Mouse (Mus musculus) heart, embryonic 14.5 days (tissue): ENCODE results near the gene Cfap97d1. TPM values are rescaled to one million over a fixed set of nuclear protein-coding genes. Genes with fewer than 3 reads are reported as not detected.

Experiments
- ATAC-seq: fragments of 200-750 bp; cut with Nextera tagmentation; 2 replicates; pipeline ENCODE4 v1.8.0; 2017; ENCODE audit warnings: low read depth, moderate TSS enrichment; ENCODE audit not compliant: insufficient number of reproducible peaks, insufficient read depth, low FRiP score
- H3K27ac ChIP-seq, 2 experiments: fragments of 200-500 bp in 1 of 2; fragments of 300-500 bp in 1 of 2; sonication (generic) in 1 of 2; replicated peaks in 1 of 2; 2 replicates each; pipeline ENCODE4 v1.5.1; 2012 to 2014; ENCODE audit warnings: low read depth in 2 of 2, low read length in 2 of 2, control low read depth in 1 of 2, mild to moderate bottlenecking in 1 of 2, mixed read lengths in 1 of 2; ENCODE audit not compliant: control insufficient read depth in 1 of 2, insufficient read depth in 1 of 2
- H3K27me3 ChIP-seq: fragments of 300-500 bp; sonication (generic); 2 replicates; pipeline ENCODE4 v1.6.1; 2014; ENCODE audit warnings: mild to moderate bottlenecking, low read length, control low read depth; ENCODE audit not compliant: control insufficient read depth, insufficient read depth
- H3K36me3 ChIP-seq: fragments of 300-500 bp; sonication (generic); 2 replicates; pipeline ENCODE4 v1.6.1; 2014; ENCODE audit warnings: mild to moderate bottlenecking, control low read depth, low read length, mixed read lengths; ENCODE audit not compliant: control insufficient read depth, insufficient read depth
- H3K4me1 ChIP-seq, 2 experiments: fragments of 200-500 bp in 1 of 2; fragments of 300-500 bp in 1 of 2; sonication (generic) in 1 of 2; 2 replicates each; pipeline ENCODE4 v1.6.1; 2012 to 2014; ENCODE audit warnings: low read length in 2 of 2, control low read depth in 1 of 2, mixed read lengths in 1 of 2; ENCODE audit not compliant: control insufficient read depth in 2 of 2, insufficient read depth in 2 of 2
- H3K4me2 ChIP-seq: fragments of 300-500 bp; sonication (generic); 2 replicates; pipeline ENCODE4 v1.6.1; 2014; ENCODE audit warnings: mild to moderate bottlenecking, low read length
- H3K4me3 ChIP-seq, 2 experiments: fragments of 200-500 bp in 1 of 2; fragments of 300-500 bp in 1 of 2; sonication (generic) in 1 of 2; 2 replicates each; pipeline ENCODE4 v1.5.1; 2012 to 2014; ENCODE audit warnings: low read length in 2 of 2, mild to moderate bottlenecking in 2 of 2, control low read depth in 1 of 2, low read depth in 1 of 2, moderate library complexity in 1 of 2; ENCODE audit not compliant: control insufficient read depth in 1 of 2, insufficient read depth in 1 of 2
- H3K9ac ChIP-seq: fragments of 300-500 bp; sonication (generic); 2 replicates; pipeline ENCODE4 v1.6.1; 2014; ENCODE audit warnings: mild to moderate bottlenecking, low read length
- H3K9me3 ChIP-seq: fragments of 300-500 bp; sonication (generic); 2 replicates; pipeline ENCODE4 v1.6.1; 2016; ENCODE audit warnings: low read length, control low read depth; ENCODE audit not compliant: control insufficient read depth
- WGBS: fragments of 180-500 bp; shearing (Covaris S2); extraction: QIAGEN DNeasy Blood & Tissue Kit; methylation state at CpG from one replicate; pipeline ENCODE4 v1.1.7; 2014; 5-methylcytosine and 5-hydroxymethylcytosine counted together
- polyA plus RNA-seq: library from polyadenylated mRNA; unstranded; fragments of >200 nt; fragmentation: Nextera tagmentation; extraction: Ambion mirVana; gene quantifications from 2 replicates; pipeline ENCODE4 v1.2.1, GENCODE M21; 2014

Cfap97d1 gene
- polyA plus RNA-seq, 1 experiment from 2014 or later, result not detected

DNA sequence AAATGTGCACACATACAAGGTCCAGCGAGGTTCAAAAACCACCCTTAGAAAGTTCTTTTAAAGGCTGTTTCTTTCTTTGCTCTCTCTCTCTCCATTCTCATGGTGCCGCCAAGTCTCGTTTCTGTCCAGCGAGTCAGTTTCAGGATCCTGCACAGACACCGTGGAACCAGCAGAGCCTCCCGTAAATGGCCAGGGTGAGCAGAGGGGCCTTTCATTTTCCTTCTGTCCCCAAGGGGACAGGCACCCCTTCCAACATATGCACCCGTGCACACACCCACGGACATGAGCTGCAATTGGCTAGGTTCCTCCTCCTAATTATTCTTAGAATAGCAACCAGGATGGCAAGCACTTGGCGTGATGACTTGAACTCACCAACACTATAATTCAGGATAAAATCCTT lies 10.6 kb upstream of the Cfap97d1 start:
- peaks cover 65% of the 10 kb centered on the region for H3K36me3 ChIP-seq
- H3K27ac ChIP-seq, result no peak overlapping the region
- no peak overlapping the region for H3K4me3 ChIP-seq
- H3K9me3 ChIP-seq, result peaks cover 3% of the 10 kb centered on the region; the same call in 1 of the 2 replicates
- ATAC-seq, result no peak
- peaks cover 2 to 4% of the 10 kb centered on the region in 2 experiments; a peak in 3 of 4 replicates for H3K4me1 ChIP-seq
- H3K9ac ChIP-seq, result no peak overlapping the region
- WGBS, result 85% methylated on average over 9 of the region's 9 CpGs
- H3K27me3 ChIP-seq, result no peaks in the 10 kb centered on the region
- no peak overlapping the region for H3K4me2 ChIP-seq

- Histone ChIP-seq H3K27ac (no peak overlapping the region), H3K4me2 (no peak overlapping the region), H3K9me3 (peaks cover 3% of the 10 kb centered on the region; the same call in 1 of the 2 replicates), H3K4me3 (no peak overlapping the region), H3K9ac (no peak overlapping the region), H3K27me3 (no peaks in the 10 kb centered on the region), H3K4me1 (0 out of 4 replicates have a peak, but pooled peaks cover 0 to 2% of the 10 kb centered on the region in 2 experiments), H3K36me3 (peaks cover 72% of the 10 kb centered on the region)
- 57% methylated on average over 6 of the region's 6 CpGs for WGBS
- no peak for ATAC-seq
Measured at GRCm38 (mm10) chr11:101974181-101974580, 9.9 kb upstream of the Cfap97d1 start.

GRCm38 (mm10) chr11:101974923-101975322 lies 9.2 kb upstream of the Cfap97d1 start:
- H3K36me3 ChIP-seq, result peaks cover 79% of the 10 kb centered on the region

DNA sequence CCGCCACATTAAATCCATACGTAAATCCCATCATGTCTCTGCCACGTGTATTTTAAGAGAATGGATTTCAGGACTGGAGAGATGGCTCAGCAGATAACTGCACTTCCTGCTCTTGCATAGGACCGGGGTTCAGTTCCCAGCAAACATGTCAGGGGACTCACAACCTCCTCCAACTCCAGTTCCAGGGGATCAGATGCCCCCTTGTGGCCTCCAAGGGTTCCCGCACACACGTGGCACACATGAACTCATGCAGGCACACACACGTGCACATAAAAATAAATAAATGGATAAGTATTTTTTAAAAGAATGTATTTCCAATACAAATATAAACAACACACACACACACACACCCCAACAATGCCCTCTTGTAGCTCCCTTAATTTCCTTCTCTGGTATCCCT lies 7.1 kb upstream of the Cfap97d1 start:
- Histone ChIP-seq H3K4me1 (peaks cover 5 to 6% of the 10 kb centered on the region in 2 experiments; a peak in 3 of 4 replicates), H3K27ac (no peak overlapping the region), H3K9me3 (peaks cover 3% of the 10 kb centered on the region; the same call in 1 of the 2 replicates), H3K9ac (no peak overlapping the region), H3K4me3 (no peak overlapping the region), H3K4me2 (no peak overlapping the region), H3K27me3 (no peaks in the 10 kb centered on the region), H3K36me3 (peaks cover 98% of the 10 kb centered on the region)
- ATAC-seq, result no peak
- WGBS, result 91% methylated on average over 7 of the region's 7 CpGs

More at GRCm38 (mm10) chr11:101974923-101975322, 9.2 kb upstream of the Cfap97d1 start:
- Histone ChIP-seq H3K9ac (no peak overlapping the region), H3K4me2 (no peak overlapping the region), H3K4me3 (no peak overlapping the region), H3K9me3 (peaks cover 3% of the 10 kb centered on the region; the same call in 1 of the 2 replicates), H3K4me1 (0 out of 4 replicates have a peak, but pooled peaks cover 0 to 2% of the 10 kb centered on the region in 2 experiments), H3K27ac (no peak overlapping the region), H3K27me3 (no peaks in the 10 kb centered on the region)
- no peak for ATAC-seq
- 49% methylated on average over 9 of the region's 9 CpGs for WGBS

DNA sequence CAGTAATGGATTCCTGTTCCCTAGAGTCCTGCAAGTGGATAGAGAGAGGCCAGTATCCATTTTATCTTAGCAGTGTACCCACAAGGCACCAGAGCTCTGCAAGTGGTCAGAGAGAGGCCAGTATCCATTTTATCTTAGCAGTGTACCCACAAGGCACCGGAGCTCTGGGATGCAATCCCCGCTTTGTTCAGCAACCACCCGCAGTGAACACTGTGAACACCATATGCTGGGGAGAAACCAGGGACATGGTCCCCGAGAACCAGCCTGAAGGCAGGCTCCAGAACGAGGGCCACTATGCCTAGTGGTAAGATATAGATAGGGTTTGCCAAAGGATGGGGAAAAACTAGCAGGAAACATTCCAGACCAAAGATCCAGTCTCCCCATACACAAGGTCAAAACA lies 4.9 kb upstream of the Cfap97d1 start:
- 81% methylated on average over 5 of the region's 5 CpGs for whole genome bisulfite sequencing
- Histone ChIP-seq H3K27me3 (no peaks in the 10 kb centered on the region), H3K4me2 (no peak overlapping the region), H3K36me3 (peaks cover 76% of the 10 kb centered on the region), H3K4me3 (no peak overlapping the region), H3K9me3 (peaks cover 3% of the 10 kb centered on the region; the same call in 1 of the 2 replicates), H3K4me1 (peaks cover 17 to 23% of the 10 kb centered on the region in 2 experiments), H3K27ac (no peak overlapping the region), H3K9ac (no peak overlapping the region)
- no peak for ATAC-seq

- H3K9me3 ChIP-seq, result peaks cover 3% of the 10 kb centered on the region; the same call in 1 of the 2 replicates
- H3K27ac ChIP-seq, result no peak overlapping the region
- peaks cover 60% of the 10 kb centered on the region for H3K36me3 ChIP-seq
- peaks cover 20 to 23% of the 10 kb centered on the region in 2 experiments for H3K4me1 ChIP-seq
- no peak for ATAC-seq
- H3K4me3 ChIP-seq, result no peak overlapping the region
- no peak overlapping the region for H3K4me2 ChIP-seq
- no peaks in the 10 kb centered on the region for H3K27me3 ChIP-seq
- 79% methylated on average over 9 of the region's 9 CpGs for WGBS
- no peak overlapping the region for H3K9ac ChIP-seq
Measured at GRCm38 (mm10) chr11:101980603-101981157, 3.4 kb upstream of the Cfap97d1 start.

DNA sequence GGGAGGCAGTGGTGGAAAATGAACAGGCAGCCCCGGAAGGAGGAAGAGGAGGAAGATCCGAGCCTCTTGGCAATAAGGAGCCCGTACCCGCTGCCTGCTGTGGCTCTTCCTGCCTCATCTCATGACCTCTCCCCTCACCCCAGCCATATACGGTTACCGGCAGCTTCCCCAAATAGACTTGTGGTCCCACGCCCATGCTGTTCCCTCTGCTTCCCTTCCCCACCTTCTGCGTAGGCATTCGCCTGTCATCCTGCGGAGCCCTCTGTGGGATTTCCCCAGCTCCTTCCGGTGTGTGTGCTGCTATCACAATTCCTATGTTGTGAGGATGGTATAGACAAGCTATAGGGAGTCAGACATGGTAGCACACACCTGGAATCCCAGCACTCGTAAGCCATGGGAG lies 2.2 kb upstream of the Cfap97d1 start:
- WGBS, result 62% methylated on average over 11 of the region's 12 CpGs

More for the DNA sequence above, 2.2 kb upstream of the Cfap97d1 start:
- no peaks in the 10 kb centered on the region for H3K27me3 ChIP-seq
- H3K27ac ChIP-seq, result no peak overlapping the region; a peak in 1 of 4 replicates
- ATAC-seq, result no peak
- H3K9ac ChIP-seq, result no peak overlapping the region
- H3K4me1 ChIP-seq, result peaks cover 22 to 23% of the 10 kb centered on the region in 2 experiments
- H3K36me3 ChIP-seq, result peaks cover 49% of the 10 kb centered on the region
- H3K9me3 ChIP-seq, result peaks cover 2% of the 10 kb centered on the region; the same call in 1 of the 2 replicates
- H3K4me2 ChIP-seq, result peak overlapping the region; percentile 93
- no peak overlapping the region for H3K4me3 ChIP-seq
